Mouse (Mus musculus) hindbrain, embryonic 15.5 days (tissue): ENCODE results near the gene Dlx6. TPM values are rescaled to one million over a fixed set of nuclear protein-coding genes. Genes with fewer than 3 reads are reported as not detected.

Source experiments
- ATAC-seq: fragments of 200-750 bp; cut with Nextera tagmentation; 2 replicates; pipeline ENCODE4 v1.8.0; 2017; ENCODE audit warnings: low read depth, moderate number of reproducible peaks, moderate TSS enrichment; ENCODE audit not compliant: low FRiP score
- H3K27ac ChIP-seq: fragments of 300-500 bp; sonication (generic); replicated peaks from 2 replicates; pipeline ENCODE4 v1.5.1; 2015; ENCODE audit warnings: mild to moderate bottlenecking, inconsistent platforms
- H3K27me3 ChIP-seq: fragments of 300-500 bp; sonication (generic); 2 replicates; pipeline ENCODE4 v1.6.1; 2015; ENCODE audit warnings: control low read depth, inconsistent platforms
- H3K36me3 ChIP-seq: fragments of 300-500 bp; sonication (generic); 2 replicates; pipeline ENCODE4 v1.6.1; 2015; ENCODE audit warnings: control low read depth, inconsistent platforms
- H3K4me1 ChIP-seq: fragments of 300-500 bp; sonication (generic); replicated peaks from 2 replicates; pipeline ENCODE4 v1.6.1; 2015; ENCODE audit warnings: control low read depth, inconsistent platforms
- H3K4me2 ChIP-seq: fragments of 300-500 bp; sonication (generic); 2 replicates; pipeline ENCODE4 v1.6.1; 2015; ENCODE audit warnings: moderate library complexity, mild to moderate bottlenecking, inconsistent platforms
- H3K4me3 ChIP-seq: fragments of 300-500 bp; sonication (generic); 2 replicates; pipeline ENCODE4 v1.5.1; 2015; ENCODE audit warnings: mild to moderate bottlenecking, inconsistent platforms
- H3K9ac ChIP-seq: fragments of 300-500 bp; sonication (generic); 2 replicates; pipeline ENCODE4 v1.6.1; 2015; ENCODE audit warnings: inconsistent platforms
- H3K9me3 ChIP-seq: fragments of 300-500 bp; sonication (generic); 2 replicates; pipeline ENCODE4 v1.6.1; 2016; ENCODE audit warnings: control low read depth, inconsistent platforms
- WGBS: fragments of 180-500 bp; shearing (Covaris S2); methylation state at CpG from one replicate; pipeline ENCODE4 v1.1.7; 2015; 5-methylcytosine and 5-hydroxymethylcytosine counted together
- polyA plus RNA-seq: library from polyadenylated mRNA; unstranded; fragments of >200 nt; fragmentation: Nextera tagmentation; extraction: Ambion mirVana; gene quantifications from 2 replicates; pipeline ENCODE4 v1.2.1, GENCODE M21; 2015

Gene Dlx6
- polyA plus RNA-seq, 1 experiment from 2014 or later, result 0.64 TPM

GRCm38 (mm10) chr6:6861086-6861797, 1.9 kb upstream of the Dlx6 start:
- Histone ChIP-seq H3K9me3 (no peaks in the 10 kb centered on the region), H3K9ac (no peak overlapping the region), H3K4me3 (no peak overlapping the region), H3K36me3 (no peaks in the 10 kb centered on the region), H3K4me1 (peaks cover 17% of the 10 kb centered on the region), H3K27me3 (peaks cover 78% of the 10 kb centered on the region), H3K4me2 (no peak overlapping the region), H3K27ac (no peak overlapping the region)
- under 1% methylated on average over 21 of the region's 21 CpGs for WGBS
- ATAC-seq, result no peak

GRCm38 (mm10) chr6:6861798-6862428, 1.2 kb upstream of the Dlx6 start:
- Histone ChIP-seq H3K4me1 (peaks cover 17% of the 10 kb centered on the region), H3K27me3 (peaks cover 78% of the 10 kb centered on the region), H3K4me2 (peak overlapping the region; percentile 62), H3K4me3 (no peak overlapping the region), H3K36me3 (no peaks in the 10 kb centered on the region), H3K9ac (no peak overlapping the region), H3K9me3 (no peaks in the 10 kb centered on the region), H3K27ac (no peak overlapping the region)
- WGBS, result 2% methylated on average over 11 of the region's 11 CpGs
- ATAC-seq, result no peak

GRCm38 (mm10) chr6:6862611-6863010, 523 bp upstream of the Dlx6 start:
- H3K4me1 ChIP-seq, result peaks cover 17% of the 10 kb centered on the region
- peak overlapping the region; percentile 33 for H3K4me3 ChIP-seq
- ATAC-seq, result peak; percentile 47; the same call in 1 of the 2 replicates
- no peaks in the 10 kb centered on the region for H3K36me3 ChIP-seq
- H3K9ac ChIP-seq, result no peak overlapping the region
- H3K27me3 ChIP-seq, result peaks cover 79% of the 10 kb centered on the region
- under 1% methylated on average over 23 of the region's 23 CpGs for WGBS
- H3K4me2 ChIP-seq, result peak overlapping the region; percentile 62
- no peak overlapping the region for H3K27ac ChIP-seq
- no peaks in the 10 kb centered on the region for H3K9me3 ChIP-seq

GRCm38 (mm10) chr6:6863955-6864354, 821 bp downstream of the Dlx6 start:
- Histone ChIP-seq H3K27ac (no peak overlapping the region), H3K36me3 (no peaks in the 10 kb centered on the region), H3K4me1 (peaks cover 17% of the 10 kb centered on the region), H3K9ac (no peak overlapping the region), H3K4me3 (peak overlapping the region; percentile 33), H3K9me3 (no peaks in the 10 kb centered on the region), H3K4me2 (peak overlapping the region; percentile 62), H3K27me3 (peaks cover 78% of the 10 kb centered on the region)
- under 1% methylated on average over 20 of the region's 21 CpGs for WGBS
- peak; percentile 43; the same call in 1 of the 2 replicates for ATAC-seq

GRCm38 (mm10) chr6:6864441-6865440, 1.6 kb downstream of the Dlx6 start:
- H3K36me3 ChIP-seq, result no peaks in the 10 kb centered on the region
- H3K27me3 ChIP-seq, result peaks cover 77% of the 10 kb centered on the region
- no peak overlapping the region for H3K4me2 ChIP-seq
- H3K4me1 ChIP-seq, result peaks cover 17% of the 10 kb centered on the region
- WGBS, result 2% methylated on average over 36 of the region's 36 CpGs
- H3K9ac ChIP-seq, result no peak overlapping the region
- no peak overlapping the region for H3K27ac ChIP-seq
- no peak for ATAC-seq
- no peaks in the 10 kb centered on the region for H3K9me3 ChIP-seq
- H3K4me3 ChIP-seq, result no peak overlapping the region

DNA sequence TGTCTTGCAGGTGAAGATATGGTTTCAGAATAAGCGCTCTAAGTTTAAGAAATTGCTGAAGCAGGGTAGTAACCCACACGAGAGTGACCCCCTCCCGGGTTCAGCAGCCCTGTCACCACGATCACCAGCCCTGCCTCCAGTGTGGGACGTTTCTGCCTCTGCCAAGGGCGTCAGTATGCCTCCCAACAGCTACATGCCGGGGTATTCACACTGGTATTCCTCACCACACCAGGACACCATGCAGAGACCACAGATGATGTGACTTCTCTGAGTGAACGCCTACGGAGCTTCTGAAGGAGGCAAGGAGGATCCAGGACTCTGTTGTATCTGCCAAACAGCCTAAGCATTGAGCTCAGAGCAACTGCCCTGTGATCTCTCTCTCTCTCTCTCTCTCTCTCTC, 3.9 kb downstream of the Dlx6 start:
- under 1% methylated on average over 9 of the region's 9 CpGs for WGBS
- H3K9me3 ChIP-seq, result no peaks in the 10 kb centered on the region
- no peak overlapping the region for H3K27ac ChIP-seq
- H3K4me3 ChIP-seq, result no peak overlapping the region
- H3K36me3 ChIP-seq, result no peaks in the 10 kb centered on the region
- H3K27me3 ChIP-seq, result peaks cover 87% of the 10 kb centered on the region
- no peak overlapping the region for H3K4me2 ChIP-seq
- H3K4me1 ChIP-seq, result peaks cover 17% of the 10 kb centered on the region
- H3K9ac ChIP-seq, result no peak overlapping the region
- ATAC-seq, result no peak

- Histone ChIP-seq H3K4me2 (no peak overlapping the region), H3K9me3 (no peaks in the 10 kb centered on the region), H3K4me1 (no peaks in the 10 kb centered on the region), H3K27ac (no peak overlapping the region), H3K9ac (no peak overlapping the region), H3K27me3 (peaks cover 92% of the 10 kb centered on the region), H3K4me3 (no peak overlapping the region), H3K36me3 (no peaks in the 10 kb centered on the region)
- ATAC-seq, result no peak
- WGBS, result 3% methylated on average over 13 of the region's 13 CpGs
Measured at GRCm38 (mm10) chr6:6869041-6869685, 6.0 kb downstream of the Dlx6 start.

- H3K4me1 ChIP-seq, result no peaks in the 10 kb centered on the region
- 0% methylated on average over 11 of the region's 11 CpGs for WGBS
- H3K4me2 ChIP-seq, result no peak overlapping the region
- no peaks in the 10 kb centered on the region for H3K36me3 ChIP-seq
- H3K4me3 ChIP-seq, result no peak overlapping the region
- no peak overlapping the region for H3K27ac ChIP-seq
- peaks cover 90% of the 10 kb centered on the region for H3K27me3 ChIP-seq
- no peak overlapping the region for H3K9ac ChIP-seq
- ATAC-seq, result no peak
- no peaks in the 10 kb centered on the region for H3K9me3 ChIP-seq
Measured at GRCm38 (mm10) chr6:6869961-6870800, 7.0 kb downstream of the Dlx6 start.

- Histone ChIP-seq H3K27me3 (peaks cover 89% of the 10 kb centered on the region), H3K36me3 (no peaks in the 10 kb centered on the region), H3K4me2 (no peak overlapping the region), H3K27ac (no peak overlapping the region), H3K4me1 (no peaks in the 10 kb centered on the region), H3K4me3 (no peak overlapping the region), H3K9ac (no peak overlapping the region), H3K9me3 (no peaks in the 10 kb centered on the region)
- ATAC-seq, result no peak
- 2% methylated on average over 7 of the region's 7 CpGs for WGBS
Measured at GRCm38 (mm10) chr6:6870876-6871420, 7.8 kb downstream of the Dlx6 start.

GRCm38 (mm10) chr6:6871692-6872091, 8.6 kb downstream of the Dlx6 start:
- no peaks in the 10 kb centered on the region for H3K4me1 ChIP-seq
- no peak overlapping the region for H3K4me2 ChIP-seq
- 5% methylated on average over 5 of the region's 5 CpGs for WGBS
- H3K9me3 ChIP-seq, result no peaks in the 10 kb centered on the region
- no peaks in the 10 kb centered on the region for H3K36me3 ChIP-seq
- H3K4me3 ChIP-seq, result no peak overlapping the region
- H3K27ac ChIP-seq, result no peak overlapping the region
- no peak overlapping the region for H3K9ac ChIP-seq
- peaks cover 89% of the 10 kb centered on the region for H3K27me3 ChIP-seq
- ATAC-seq, result no peak

- peaks cover 89% of the 10 kb centered on the region for H3K27me3 ChIP-seq
- ATAC-seq, result no peak
- no peak overlapping the region for H3K4me2 ChIP-seq
- WGBS, result 3% methylated on average over 5 of the region's 5 CpGs
- H3K4me3 ChIP-seq, result no peak overlapping the region
- no peak overlapping the region for H3K27ac ChIP-seq
- H3K36me3 ChIP-seq, result no peaks in the 10 kb centered on the region
- H3K9me3 ChIP-seq, result no peaks in the 10 kb centered on the region
- H3K4me1 ChIP-seq, result no peaks in the 10 kb centered on the region
- no peak overlapping the region for H3K9ac ChIP-seq
Measured at GRCm38 (mm10) chr6:6872873-6873272, 9.7 kb downstream of the Dlx6 start.
